Mouse (Mus musculus) kidney, adult 18-20 months (tissue): Measurements from ENCODE around the gene Ccdc63.

Source experiments
- DNase-seq: peaks from one replicate; pipeline ENCODE4 v3.0.0; 2021

The Ccdc63 gene

DNA sequence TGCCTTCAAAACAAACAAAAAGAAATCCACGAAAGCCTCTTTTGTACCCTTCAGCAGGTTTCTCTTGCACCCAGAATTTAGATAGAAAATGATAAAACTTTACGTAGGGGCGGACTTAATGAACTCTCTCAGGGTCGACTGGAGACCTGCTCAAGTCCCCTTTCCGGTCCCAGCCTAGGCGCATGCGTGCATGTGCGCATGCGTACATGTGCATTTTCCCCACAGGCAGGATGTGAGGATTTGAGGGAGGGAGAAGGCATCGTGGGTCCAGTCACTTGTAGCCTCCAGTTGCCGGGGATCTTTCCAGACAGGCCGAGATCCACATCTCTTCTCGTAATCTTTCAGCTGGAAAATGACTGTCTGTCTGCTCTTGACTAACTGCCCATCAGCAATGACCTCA, 59.2 kb downstream of the Ccdc63 start:
- DNase-seq = no peak

DNA sequence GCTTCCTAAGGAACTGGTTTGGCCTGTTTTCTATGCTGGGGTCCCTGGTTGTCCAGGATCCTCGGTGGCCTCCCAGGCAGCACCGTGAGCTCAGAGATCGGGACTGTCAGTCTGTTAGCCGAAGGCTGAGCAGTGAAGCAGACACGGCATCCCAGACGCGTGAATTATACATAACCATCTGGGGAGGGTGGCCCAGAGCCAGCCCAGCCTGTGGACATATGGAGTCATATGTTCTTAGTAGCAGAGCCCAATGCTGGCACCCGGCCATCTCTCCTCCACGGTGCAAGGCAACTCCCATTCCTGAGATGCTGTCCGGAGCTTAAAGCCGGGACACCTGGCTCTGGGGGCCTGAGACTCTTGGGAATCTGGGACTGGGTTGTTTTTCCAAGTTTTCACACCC, 59.7 kb downstream of the Ccdc63 start:
- DNase-seq = no peak

DNA sequence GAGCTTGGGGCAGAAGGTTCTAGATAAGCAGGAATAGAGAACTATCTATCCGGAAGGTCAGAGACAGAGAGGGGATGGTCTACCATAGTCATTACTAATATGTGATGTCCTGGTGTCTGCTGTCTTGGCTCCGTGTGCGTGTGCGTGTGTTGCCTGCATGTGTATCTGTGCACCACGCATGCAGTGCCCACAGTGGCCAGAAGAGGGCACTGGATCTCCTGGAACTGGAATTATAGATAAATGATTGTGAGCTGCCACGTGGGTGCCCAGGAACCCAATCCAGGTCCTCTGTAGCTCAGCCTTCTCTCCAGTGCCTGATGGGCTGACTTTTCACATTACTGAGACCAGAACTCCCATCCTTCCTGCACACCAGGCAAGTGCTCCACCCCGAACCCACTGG, 60.8 kb downstream of the Ccdc63 start:
- DNase-seq = no peak

DNA sequence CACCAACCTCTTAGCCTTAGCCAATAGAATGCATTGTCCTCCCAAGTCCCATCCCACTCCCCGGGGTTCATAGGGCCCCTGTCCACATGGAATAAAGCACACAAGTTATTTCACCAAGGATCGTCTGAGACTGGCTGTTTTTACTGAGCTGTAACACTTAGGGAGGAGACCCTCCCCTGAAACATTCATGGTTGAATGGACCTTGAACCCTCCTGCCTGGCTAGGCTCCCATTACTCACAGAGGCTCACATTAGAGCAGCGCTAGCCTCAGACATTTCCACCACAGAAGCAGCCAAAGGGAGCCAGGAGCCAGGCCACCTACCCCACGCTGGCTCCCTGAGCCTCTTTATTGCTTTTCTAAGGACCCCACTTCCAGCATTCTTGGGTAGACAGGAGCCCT, 63.4 kb downstream of the Ccdc63 start:
- DNase-seq = no peak

DNA sequence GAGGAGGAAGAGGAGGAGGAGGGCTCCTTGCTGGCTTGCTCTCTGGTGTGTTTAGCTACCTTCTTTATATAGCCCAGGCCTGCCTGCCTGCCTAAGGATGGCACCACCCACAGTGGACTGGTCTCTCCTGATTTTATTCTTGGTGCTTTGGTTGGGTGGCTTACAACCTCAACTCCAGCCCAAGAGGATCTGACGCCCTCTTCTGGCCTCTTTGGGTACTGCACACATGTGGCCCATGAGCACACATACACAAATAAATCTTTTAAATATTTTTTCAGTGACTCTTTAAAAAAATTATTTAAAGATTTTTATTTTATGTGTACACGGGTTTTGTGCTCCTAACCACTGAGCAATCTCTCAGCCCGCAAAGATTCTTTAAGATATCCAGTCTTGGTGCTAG, 64.9 kb downstream of the Ccdc63 start:
- no peak for DNase-seq

DNA sequence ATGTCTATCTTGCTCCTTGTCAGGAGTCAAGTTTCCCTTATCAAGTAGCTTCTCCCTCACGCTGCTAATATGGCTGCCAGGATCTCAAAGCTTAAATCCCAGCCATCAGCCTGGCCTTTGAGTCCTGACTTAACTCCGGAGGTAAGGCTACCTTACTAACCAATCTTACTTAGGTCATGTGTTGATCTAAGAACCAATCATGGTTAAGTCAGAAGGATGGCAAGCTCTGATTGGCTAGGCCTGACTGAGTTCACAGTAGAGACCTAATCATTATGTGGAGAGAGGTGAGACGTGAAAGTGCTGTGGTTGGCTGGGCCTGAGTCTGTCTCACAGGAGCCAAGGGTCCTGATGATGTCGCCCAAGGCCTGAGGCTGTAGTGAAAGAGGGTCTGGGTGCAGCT, 68.6 kb downstream of the Ccdc63 start:
- no peak for DNase-seq

DNA sequence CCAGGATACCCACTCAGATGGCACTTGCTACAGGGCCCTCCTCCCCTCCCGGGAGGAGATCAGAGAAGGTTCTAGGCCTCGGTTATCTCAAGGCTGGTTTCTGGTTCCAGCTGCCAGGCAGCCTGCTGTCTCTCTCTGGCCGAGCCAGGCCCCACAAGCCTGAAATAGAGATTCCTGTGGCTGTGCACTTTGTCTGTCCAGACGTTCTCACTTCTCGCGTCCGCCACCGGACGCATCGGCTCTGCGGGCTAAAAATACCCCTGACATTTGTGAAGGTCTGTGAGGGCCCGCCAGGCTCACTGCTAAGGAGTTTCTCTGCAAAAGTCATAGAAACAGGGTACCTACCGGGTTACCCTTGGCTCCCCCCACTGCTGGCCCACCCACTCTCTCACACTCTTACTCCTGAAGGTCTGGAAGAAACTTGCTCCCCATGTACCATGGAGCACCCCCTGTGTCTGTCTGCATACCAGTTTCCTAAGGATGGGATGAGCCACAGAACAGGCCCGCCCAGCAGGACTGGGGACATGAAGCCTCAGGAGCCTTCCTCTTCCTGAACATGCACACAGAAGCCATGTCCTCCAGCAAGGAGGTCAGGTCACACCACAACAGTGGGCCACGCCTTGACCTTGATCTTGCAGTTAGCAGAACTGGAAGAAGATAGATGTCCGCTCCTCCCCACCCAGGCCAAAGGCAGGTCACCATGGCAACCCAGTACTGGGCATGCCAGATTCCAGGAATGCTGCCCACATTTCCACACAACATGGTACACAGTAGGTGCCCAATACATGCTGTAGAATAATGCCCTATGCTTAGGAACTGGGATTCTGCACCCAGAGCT, 69.4 kb downstream of the Ccdc63 start:
- DNase-seq = no peak

DNA sequence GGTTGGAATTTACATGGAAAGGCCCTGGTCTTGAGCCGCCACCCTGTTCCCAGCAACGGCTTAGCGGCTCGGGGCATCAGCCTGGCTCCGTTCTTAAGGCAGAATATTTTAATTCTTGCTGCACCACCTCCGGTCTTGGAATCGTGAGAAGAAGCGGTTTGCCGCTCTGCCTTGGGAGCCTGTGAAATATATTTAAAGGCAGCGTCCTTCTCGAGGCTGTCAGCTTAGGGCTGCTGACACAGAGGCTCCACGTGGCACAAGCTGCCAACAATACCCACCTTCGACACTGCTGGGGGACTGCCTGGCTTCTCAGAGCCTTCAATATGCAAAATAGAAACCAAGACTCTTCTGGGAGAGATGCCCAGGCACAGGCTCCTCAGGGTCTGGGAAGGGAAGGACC, 72.1 kb downstream of the Ccdc63 start:
- DNase-seq = no peak

DNA sequence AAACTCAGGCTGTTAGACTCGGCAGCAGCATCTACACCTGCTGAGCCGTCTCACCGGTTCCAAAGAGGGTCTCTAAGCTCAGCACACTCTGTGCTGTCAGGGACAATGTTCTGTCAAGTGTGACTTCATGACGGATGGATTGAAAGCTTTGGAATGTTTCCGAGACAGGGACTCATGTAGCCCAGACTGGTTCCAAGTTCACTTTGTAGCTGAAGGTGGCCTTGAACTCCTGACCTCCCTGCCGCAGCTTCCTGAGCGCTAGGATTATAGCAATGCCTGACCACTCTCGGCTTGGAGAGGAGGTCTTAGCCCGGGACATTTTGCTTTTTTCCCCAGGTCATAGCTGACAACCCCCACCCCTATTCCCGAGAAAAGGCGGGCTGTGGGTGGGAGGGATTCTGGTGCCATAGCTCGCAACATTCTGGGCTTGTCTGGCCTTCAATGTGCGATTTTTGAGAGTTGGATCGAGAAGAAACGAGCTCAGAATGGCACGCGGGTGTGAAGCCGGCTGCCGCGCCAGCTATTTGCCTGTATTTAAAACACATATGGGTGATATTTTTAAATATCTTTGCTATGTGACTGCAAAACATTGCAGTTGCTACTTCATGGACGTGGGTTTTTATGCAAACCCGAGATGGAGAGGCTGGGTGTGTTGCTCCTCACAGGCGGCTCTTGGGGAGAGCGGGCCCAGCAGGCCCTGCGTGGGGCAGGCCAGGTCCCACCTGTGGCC, 77.3 kb downstream of the Ccdc63 start:
- no peak for DNase-seq

DNA sequence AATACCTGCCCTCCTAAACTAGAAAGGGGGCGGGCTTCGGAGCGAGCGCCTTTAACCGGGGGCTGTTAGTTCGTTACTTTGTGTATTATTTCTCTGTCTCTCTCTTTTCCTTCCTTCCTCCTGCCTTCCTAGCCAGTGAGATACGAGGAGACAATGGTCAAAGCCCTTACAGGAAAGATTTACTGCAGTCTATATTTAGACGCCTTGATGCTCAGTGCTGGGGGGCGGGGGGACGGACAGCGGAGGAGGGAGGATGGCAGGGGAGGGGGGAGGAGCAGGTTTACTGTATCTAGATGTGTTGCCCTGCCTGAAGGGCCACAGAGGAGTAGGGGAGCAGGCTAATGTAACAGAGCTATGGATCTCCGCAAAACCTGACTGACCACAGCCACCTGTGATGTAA, 78.1 kb downstream of the Ccdc63 start:
- no peak for DNase-seq

DNA sequence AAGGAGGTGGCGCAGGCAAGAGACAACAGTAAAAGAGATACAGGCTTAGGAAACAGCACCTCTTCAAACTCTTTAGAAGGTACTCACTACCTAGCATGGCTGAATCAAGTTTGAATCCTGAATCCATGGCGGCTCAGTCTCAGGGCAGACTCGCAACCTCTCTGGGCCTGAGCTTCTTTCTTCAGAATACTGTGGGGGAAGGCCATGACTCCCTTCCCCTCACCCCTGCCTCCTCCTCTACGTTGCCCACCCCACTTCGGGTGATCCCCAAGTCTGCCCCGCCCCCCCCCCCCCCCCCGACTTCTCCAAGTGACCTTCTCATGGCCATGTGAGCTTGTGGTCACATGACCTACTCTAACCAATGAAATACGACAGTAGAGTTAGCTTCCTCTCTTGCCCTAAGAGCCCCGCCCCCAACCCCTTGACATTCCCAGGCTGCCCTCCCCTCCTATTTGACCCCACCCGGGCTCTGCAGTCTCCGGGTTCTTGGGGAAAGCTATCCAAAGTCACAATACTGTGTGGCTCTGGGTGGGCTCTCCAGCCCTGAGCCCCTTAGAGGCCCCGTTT, 79.8 kb downstream of the Ccdc63 start:
- no peak for DNase-seq

DNA sequence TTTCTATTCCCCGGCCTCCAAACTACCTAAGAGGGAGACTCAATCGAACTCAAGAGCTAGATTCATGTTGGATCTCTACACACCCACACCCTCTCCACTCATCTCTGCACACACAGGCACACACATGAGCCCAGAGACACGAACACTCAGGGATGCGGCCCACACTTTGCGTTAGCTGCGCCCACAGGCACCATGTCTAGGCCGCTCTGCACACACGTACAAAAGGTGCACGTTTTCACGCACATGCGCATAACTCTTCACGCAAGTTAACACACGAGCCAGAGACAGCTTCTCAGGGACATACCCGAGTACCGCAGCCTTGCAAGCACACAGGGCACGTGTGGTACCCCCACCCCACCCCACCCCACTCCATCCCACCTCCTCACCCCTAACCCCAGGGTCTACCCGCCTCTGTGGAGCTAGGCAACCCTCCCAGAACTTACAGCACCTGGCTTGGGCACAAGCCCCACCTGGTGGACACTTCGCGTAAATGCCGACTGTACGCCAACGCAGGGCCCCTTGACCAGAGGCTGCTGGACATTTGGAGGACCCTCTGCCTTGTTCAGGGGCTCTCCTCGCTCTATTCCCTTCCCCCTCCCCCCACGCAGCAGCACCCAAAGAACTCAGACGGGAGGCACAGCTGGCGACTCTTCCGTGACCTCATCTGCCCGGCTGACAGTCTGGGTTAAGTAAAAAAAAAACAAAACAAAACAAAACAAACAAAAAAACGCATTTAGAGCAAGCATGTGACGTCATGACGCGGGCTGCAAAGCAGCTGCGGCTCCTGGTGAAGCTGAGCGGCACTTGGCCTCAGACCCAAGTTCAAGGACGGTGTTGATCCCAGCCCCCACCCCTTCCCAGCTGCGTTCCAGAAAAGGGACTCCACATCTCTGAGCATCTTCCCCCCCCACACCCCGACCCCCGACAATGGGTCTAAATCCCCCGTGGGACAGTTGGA, 81.3 kb downstream of the Ccdc63 start:
- peak; percentile 61 for DNase-seq
